Mouse (Mus musculus): ENCODE data around the gene Ankfy1. TPM values are rescaled to one million over a fixed set of nuclear protein-coding genes. Genes with fewer than 3 reads are reported as not detected.
A peak's percentile ranks its signal among the peaks of the same experiment; 100 is the strongest.

Gene Ankfy1
- total RNA-seq, 2 experiments from 2014 or later: 36.5 to 38.6 TPM

DNA sequence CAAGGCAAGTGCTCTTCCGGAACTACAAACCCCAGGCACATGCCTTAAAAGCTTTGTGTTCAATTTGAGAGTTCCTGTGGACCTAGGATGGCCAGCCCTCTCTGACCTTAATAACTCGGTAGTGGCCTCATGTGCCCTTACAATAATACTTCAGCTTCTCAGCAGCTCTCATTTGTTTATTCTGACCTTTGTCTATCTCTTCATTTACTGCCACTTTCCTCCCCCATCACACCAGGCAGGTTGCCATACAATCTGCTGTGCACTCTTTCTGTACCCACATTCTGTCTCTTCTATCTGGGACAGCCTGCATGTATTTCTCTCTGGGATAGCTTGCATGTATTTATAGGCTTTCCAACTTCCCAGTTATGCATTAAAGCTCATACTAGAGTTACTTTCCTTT lies 116.8 kb downstream of the Ankfy1 start:
- DNase-seq (ENCODE audit: low spot score in 2 of 2): peak; percentile 27 to 57
- H3K27ac ChIP-seq: peak overlapping the region; percentile 68
- no peak for TF ChIP-seq CTCF (conservative IDR thresholded peaks at IDR 0.05)

DNA sequence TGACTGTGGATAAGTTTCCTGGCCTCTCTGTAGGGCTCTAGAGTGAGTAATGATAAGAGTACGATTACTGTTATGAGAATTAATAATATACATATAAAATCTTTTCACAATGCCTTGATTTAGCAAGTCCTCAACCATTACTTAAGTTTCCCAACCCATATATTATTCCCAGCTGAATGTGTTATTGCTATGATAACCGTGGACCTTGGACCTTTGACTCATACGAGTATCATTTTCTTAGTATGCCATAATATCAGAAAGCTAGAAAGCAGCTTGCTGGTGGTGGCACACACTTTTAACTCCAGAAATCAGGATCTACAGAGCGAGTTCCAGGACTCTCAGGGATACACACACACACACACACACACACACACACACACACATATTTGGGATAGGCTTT lies 118.2 kb downstream of the Ankfy1 start:
- no peak for TF ChIP-seq CTCF (conservative IDR thresholded peaks at IDR 0.05)
- H3K27ac ChIP-seq: no peak overlapping the region
- no peak for DNase-seq (ENCODE audit: low spot score in 2 of 2)
- no peak overlapping the region for H3K4me3 ChIP-seq

More for the DNA sequence above, 116.8 kb downstream of the Ankfy1 start:
- H3K4me3 ChIP-seq: no peak overlapping the region

DNA sequence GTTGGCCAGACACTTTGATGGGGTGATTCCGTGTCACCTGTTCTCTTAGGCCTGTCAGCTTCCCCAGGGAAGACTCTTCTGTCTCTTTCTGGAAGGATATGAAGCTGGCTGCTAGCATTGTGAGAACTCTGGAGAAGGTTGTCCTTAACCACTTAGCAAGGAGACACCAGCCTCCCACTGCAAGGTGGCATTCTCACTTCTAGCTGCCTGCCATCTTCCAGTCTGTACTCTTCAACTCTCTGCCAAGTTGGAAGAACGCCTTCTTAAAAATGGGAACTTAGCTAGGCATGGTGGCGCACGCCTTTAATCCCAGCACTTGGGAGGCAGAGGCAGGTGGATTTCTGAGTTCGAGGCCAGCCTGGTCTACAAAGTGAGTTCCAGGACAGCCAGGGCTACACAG lies 123.9 kb downstream of the Ankfy1 start:
- no peak overlapping the region for H3K4me3 ChIP-seq
- DNase-seq (ENCODE audit: low spot score in 2 of 2): no peak
- TF ChIP-seq CTCF (conservative IDR thresholded peaks at IDR 0.05): no peak
- H3K27ac ChIP-seq: no peak overlapping the region

DNA sequence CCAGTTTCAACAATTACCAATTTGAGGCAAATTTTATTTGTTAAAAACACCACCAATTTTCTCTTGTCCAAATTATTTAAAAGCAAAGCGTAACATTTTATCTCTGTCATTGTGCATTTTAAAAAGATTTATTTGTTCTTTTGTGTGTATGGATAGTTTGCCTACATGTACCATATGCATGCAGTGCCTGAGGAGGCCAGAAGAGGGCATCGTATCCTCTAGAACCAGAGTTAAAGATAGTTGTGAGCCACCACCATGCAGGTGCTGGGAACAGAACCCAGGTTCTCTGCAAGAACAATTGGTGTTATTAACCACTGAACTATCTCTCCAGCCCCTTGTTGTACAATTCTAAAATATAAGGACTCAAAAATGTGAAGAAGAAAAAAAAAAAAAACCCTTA lies 124.4 kb downstream of the Ankfy1 start:
- TF ChIP-seq CTCF (conservative IDR thresholded peaks at IDR 0.05): peak; percentile 54
- Histone ChIP-seq H3K27ac (no peak overlapping the region), H3K4me3 (no peak overlapping the region)
- DNase-seq (ENCODE audit: low spot score in 2 of 2): no peak

DNA sequence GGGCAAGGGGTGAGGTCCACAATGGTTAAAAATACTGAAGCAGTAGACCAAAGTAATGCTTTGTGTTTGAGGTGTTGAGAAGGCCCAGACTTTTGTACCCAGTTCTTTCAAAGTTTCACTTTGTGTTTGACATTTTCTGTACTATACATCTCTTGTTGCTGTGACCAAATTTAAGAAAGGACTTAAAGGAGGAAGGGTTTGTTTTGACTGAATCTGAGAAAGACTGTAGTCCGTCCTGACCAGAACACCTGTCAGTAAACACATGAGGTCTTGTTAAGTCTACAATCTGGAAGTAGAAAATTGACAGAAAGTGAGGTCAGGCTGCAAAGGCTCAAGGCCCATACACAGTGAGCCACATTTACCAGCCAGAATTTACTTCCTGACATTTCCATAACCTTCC lies 127.1 kb downstream of the Ankfy1 start:
- TF ChIP-seq CTCF (conservative IDR thresholded peaks at IDR 0.05): no peak
- DNase-seq (ENCODE audit: low spot score in 2 of 2): no peak
- H3K4me3 ChIP-seq: no peak overlapping the region
- no peak overlapping the region for H3K27ac ChIP-seq

DNA sequence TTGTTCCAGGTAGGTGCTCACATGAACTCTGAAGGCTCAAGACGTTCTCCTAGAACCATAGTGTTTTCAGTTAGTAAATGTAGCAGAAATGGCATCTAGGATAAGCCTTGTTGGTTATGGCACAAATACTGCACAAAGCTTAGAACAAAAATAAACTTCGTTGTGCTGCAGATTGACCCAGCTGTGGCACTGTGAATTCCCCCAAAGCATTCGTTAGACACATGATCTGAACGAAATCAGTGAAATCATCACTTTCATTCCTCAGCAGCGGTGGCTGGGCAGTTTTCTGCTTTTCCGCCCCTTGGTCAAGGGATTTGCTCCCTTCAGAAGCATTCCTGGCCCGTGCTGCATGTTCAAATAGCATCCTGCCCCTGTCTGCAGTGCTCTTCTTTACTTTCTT lies 128.3 kb downstream of the Ankfy1 start:
- DNase-seq (ENCODE audit: low spot score in 2 of 2): no peak
- TF ChIP-seq CTCF (conservative IDR thresholded peaks at IDR 0.05): no peak
- Histone ChIP-seq H3K4me3 (no peak overlapping the region), H3K27ac (no peak overlapping the region)

DNA sequence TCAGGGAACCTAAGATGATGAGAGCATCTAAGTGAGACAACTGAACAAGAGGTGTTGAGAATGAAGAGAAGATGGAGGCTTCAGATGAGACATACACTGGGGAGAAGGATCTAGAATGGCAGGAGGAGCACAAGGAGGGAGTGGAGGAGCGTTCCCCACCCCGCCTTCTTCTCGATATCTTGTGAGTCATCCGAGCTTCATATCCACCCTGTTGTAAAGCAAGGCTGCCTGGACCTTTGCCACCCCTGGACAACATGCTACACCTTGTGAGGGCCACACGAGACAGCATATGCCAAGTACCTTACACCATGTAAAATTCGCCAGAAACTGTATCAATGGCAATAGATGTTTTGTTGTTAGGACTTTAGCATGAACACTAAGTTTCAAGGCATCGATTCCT lies 131.2 kb downstream of the Ankfy1 start:
- no peak for DNase-seq (ENCODE audit: low spot score in 2 of 2)
- Histone ChIP-seq H3K27ac (no peak overlapping the region), H3K4me3 (no peak overlapping the region)
- no peak for TF ChIP-seq CTCF (conservative IDR thresholded peaks at IDR 0.05)

Small RNA genes lying within 50 kb of the gene (microRNA-seq; reads per million reads assigned to microRNA genes)
- gene Gm25678: 0 reads per million in 2 experiments

Other genes starting within 250 kb of the Ankfy1 start
- 10 to 100 TPM; 55.7 to 56.2 TPM for gene Mybbp1a, start 248.7 kb upstream of the Ankfy1 start, total RNA-seq (2021)
- gene Spns2, start 200.1 kb upstream of the Ankfy1 start, total RNA-seq (2021): 100 to 1,000 TPM; 101 to 105 TPM
- gene Spns3, start 139.5 kb upstream of the Ankfy1 start, total RNA-seq (2021): under 1 TPM; 0.13 to 0.47 TPM
- gene Ube2g1, start 82.7 kb upstream of the Ankfy1 start, total RNA-seq (2021): 10 to 100 TPM; 44.1 to 44.7 TPM
- 10 to 100 TPM; 17.9 to 19.9 TPM for gene Cyb5d2, start 106.1 kb downstream of the Ankfy1 start, total RNA-seq (2021)
- 10 to 100 TPM; 47.8 to 49.5 TPM for gene Zzef1, start 106.2 kb downstream of the Ankfy1 start, total RNA-seq (2021)